Mouse (Mus musculus) T-helper 17 cell (primary cell): Measurements from ENCODE around the gene Fry.

ENCODE experiments used
- in situ Hi-C, 2 experiments: fragments of 300-600 bp; cut with MboI, MseI; formaldehyde crosslinking; loops; 1 replicate in 1 of 2; 2 replicates in 1 of 2; pipeline ENCODE4 v1.15.1; 2025; ENCODE audit warnings: high pct_unique_total_duplicates in 2 of 2

Fry gene

DNA sequence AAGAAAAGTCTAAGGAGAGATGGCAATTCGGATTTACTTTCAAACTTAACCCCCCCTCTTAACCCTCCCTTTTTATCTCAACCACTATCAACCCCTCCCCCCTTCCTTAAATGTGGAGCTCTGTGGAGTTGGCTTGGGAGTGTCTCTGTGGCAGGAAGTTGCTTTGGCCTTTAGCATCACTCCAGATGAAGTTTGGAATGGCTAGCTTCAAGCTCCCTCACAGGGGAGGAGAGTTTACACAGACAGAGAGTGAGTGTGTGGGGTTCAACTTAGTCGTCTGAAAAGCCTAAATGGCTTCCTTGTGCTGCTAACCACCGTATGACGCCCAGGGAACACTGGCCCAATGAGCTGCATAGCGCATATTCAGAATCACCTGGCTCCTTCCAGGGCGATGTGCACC, 145.2 kb downstream of the Fry start:
- in situ Hi-C loops = no loop called here

DNA sequence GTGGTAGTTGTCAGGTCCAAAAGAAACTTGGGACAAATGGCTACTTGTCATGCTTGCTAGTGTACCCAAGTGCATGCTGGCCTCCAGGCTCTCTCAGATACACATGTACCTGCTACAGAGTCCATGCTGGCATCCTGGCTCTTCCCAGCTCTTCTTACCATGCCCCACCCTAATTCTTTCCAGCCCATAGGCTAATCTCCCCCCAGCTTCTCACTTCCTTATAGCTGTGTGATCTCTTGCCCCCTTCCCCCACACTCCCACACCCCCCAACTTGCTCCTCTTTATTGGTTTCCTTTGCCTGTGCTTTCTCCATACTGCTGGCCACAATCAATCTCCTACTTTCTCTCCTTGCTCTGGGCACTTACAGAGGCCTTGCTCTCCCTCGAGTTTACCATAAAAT, 146.6 kb downstream of the Fry start:
- in situ Hi-C loops = no loop called here

DNA sequence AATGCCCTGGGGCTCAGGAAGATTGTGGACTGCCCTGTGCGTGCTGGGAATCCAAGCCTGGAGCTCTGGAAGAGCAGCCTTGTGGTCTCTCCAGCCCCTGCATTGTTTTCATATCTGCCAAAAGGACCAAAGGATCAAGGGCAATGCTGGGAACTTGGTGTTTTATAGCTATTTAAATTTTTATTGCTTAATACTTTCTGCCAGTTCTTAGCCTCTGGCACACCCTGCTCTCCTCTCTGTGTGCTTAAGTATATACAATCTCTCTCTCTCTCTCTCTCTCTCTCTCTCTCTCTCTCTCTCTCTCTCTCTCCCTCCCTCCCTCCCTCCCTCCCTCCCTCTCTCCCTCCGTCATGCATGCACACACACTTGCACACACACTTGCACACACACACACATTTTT, 147.5 kb downstream of the Fry start:
- in situ Hi-C loops = no loop called here

DNA sequence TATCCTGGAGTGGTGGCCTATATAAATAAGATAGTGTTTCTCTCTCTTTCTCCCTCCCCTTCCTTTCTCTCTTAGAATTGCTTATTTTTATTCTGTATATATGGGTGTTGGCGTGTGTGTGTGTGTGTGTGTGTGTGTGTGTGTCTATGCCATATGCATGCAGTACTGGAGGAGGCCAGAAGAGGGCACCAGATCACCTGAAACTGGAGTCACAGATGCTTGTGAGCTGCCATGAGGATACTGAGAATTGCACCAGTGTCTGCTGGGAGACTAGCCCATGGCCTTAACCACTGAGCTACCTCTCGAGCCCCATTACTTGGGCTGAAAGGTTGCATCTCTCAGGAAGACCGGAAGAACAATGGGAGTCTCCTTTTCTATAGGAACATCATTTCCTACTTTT, 149.8 kb downstream of the Fry start:
- in situ Hi-C loops = no loop called here

DNA sequence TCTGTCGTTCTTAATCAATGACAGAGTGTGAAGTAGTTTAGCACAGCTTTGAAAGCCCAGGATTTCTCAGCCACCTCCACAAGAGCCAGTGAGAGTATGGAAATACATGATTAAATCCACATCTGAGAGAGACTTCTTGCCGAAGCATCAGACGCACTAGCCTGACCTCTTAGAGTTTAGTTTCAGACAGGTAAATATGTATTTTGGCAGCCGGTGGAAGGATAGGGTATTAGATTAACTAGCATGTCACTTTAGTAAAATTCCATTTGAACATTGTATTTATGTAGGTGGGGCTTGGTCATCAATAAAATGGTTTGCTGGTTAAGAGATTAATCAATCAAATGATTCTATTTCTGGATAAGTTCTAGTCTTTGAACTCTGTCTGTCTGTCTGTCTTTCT, 152.0 kb downstream of the Fry start:
- in situ Hi-C loops = no loop called here

DNA sequence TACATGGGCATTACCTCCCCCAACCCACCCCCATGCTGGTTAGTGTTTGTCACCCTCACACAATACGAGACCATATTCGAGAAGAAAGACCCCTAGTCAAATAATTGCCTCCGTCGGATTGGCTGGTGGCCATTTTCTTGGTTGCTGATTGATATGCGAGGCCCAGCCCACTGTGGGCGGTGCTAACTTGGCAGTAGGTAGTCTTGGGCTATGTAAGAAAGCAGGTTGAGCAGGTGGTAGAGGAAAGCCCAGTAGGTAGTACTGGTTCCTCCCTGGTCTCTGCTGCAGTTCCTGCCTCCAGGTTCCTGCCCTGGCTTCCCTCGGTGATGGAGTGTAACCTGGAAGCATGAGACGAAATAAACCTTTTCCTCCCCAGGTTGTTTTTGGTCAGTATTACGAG, 153.7 kb downstream of the Fry start:
- in situ Hi-C loops = no loop called here

DNA sequence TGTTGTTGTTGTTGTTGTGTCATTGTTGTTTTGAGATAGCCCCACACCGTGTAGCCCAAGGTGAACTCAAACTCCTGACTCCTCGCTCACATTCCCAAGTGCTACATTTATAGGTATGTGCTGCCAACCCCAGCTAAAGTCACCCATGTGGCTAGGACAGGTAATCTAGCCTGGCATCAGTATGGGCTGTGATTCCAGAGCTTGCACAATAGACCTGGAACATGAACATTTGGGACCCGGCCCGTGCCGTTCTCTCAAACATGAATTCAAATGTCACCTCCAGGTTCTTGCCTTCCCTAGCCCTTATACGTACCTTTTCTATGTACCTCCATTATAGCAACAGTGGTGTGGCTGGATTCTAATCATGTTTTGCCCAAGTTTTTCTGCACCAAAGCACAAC, 156.9 kb downstream of the Fry start:
- in situ Hi-C loops = no loop called here

DNA sequence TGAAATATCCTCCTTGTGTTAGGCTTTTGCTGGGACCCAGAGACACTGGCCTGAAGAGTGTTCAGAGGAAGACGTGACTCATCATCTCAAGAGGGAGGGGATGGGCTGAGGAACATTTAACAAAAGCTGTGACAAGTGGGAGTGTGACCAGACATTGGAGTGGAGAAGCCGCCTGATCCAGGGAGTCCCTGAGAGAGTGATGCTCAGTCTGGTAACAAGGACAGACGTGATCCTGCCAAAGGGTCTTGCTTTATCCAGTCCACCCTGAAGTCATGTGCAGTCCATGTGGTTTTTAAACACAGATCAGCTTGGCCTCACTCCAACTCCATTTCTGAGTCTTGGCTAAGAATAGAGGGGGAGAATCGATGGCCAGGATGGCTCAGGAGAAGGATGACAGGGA, 158.2 kb downstream of the Fry start:
- in situ Hi-C loops = no loop called here

DNA sequence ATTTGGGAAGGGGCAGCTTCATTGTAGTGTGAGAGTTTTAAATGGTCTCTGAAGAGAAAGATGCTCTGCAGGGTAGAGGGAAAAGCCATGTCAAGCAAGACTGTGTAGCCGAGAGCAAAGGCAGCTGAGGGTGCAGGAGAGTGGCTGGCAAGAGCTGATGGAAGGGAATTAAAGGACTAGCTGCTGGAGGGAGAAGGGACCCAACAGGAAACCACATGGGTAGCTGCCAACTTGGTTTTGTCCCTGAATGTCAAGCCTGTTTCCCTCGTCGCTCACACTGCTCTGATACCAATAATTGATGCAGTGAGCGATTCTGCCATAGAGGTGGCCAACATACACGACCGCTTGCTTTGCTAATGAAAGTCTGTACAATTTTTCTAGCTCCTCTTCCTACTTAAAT, 160.9 kb downstream of the Fry start:
- in situ Hi-C loops = no loop called here

DNA sequence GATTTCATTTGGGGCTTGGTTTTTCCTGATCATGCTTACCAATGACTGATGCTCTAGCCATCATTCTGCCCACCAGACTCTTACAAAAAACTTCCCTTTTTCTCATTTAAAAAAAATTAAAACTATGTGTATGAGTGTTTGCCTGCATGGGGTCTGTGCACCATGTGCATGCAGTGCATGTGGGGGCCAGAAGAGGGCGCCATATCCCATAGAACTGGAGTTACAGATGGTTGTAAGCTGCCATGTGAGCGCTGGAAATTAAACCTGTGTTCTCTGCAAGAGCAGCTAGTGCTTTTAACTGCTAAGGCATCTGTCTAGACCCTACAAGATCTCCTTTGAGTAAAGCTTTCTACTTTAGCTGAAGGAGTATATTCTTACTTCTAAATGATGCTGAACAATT, 162.6 kb downstream of the Fry start:
- in situ Hi-C loops = no loop called here

DNA sequence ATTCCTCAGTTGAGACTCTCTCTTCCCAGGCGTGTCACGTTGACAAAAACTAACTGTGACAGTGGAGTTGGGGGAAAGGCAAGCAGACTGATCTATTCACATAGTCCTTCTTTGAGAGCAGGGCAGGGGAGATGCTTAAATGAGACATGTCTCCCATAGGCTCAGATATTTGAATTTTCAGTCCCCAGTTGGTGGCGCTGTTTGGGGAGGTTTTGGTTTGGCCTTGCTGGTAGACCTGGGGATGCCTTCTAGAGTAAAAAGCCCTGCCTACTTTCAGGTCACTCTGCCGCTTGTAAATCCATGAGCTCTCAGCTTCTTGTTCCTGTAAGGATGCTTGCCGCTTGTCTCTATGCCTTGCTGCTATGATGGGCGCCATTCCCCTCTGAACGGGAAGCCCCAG, 163.6 kb downstream of the Fry start:
- in situ Hi-C loops = no loop called here

DNA sequence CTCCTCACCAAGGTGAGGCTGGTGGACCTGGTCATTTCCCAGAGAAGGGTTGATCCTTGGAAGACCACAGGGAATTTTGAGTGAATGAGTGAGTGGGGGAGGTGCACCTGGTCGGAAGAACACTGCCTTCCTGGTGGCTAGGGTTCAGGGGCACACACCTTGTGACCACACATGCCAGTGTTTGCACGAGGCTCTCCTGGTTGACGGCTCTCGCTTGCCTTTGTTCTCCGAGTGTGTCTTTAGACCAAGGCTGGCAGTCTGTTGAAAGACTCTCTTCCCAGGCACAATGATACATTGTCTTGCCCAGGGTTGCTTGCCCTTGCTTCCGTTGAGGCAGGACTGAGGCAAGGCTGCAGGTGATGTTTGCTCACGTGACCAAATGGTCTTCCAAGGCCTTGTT, 169.5 kb downstream of the Fry start:
- in situ Hi-C loops = no loop called here

DNA sequence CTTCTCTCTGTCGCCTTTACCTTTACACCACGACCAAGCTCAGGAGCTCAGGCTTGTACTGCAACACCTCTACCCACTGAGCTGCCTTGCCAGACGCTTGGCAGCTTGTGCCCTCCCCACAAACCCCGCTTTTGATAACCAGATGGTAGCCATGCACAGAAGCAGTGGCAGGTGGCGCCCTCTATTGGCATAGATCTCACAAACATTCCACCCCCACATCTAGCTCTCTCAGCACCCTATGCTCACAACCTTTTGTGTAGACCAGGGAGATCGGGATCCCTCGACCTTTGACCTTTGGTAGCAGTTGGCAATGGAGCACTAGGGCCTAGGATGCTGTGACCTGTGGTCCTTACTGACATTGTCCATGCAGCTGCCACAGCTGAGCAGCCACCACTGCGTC, 171.2 kb downstream of the Fry start:
- in situ Hi-C loops = no loop called here

DNA sequence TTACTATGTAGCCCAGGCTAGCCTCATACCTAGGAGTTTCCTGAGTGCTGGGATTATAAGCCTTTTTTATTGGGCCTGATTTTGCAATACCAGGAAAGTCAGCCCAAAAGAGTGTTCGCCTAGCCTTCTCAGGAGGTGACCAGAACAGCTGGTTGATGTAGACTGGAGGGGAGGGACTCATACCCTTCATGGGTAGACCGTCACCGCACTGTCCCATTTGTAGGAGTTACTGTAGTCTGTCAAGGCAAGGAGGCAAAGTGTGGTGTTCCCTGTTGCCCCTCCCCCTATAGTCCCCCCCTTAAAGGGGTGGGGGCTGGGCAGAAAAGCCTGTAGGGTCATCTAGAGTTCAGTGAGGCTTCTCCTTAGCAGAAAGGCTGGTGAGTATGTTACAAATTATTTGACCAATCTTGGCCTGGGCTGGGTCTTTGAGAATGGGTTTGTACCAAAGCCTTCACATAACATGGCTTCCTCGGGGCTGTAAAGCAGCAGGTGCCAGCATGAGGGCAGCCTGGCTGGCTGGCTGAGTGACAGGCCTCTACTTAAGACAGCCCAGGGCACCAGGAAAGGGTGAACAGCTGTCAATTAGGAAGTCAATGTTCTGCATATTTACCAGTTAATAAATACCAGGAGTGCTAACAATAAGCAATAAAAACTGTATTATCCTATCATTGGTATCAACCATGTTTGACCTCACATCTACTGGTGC, 172.2 kb downstream of the Fry start:
- in situ Hi-C loops = no loop called here

DNA sequence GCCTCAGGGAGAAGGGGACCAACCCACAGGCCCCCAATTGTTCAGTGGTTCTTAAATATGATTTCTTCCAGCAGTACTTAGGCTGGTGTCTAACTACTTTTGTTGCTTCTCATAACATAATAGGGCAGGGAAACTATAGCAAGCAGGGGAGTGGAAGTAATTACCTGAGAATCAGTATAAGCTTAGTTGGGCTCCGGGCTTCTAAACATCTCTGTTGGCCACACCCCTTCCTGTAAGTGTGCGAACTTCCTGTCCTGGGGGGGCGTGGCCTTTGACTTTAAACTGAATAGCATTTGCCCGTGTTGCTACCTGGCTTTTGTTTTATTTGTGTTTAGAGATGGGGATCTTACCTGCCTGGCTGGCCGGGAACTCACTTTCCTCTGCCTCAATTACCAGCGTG, 172.8 kb downstream of the Fry start:
- in situ Hi-C loops = no loop called here

DNA sequence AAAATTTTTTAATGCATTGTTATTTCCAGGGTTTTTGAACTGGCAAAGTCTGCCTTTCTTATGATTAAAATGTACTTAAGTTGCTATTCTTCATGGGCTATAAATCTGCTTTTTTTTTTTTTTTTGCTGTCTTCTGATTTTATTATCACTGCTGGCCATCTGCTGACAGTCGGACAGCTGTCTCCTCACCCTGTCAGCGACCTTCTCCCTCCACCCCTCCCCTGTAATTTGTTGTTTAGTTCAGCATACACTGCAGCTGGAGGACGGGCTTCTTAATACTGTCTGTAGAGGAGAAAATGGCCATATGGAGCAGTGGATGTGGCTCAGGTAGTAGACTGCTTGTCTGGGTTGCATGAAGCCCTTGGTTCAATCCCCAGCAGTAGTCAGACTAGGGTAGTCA, 173.7 kb downstream of the Fry start:
- in situ Hi-C loops = no loop called here

DNA sequence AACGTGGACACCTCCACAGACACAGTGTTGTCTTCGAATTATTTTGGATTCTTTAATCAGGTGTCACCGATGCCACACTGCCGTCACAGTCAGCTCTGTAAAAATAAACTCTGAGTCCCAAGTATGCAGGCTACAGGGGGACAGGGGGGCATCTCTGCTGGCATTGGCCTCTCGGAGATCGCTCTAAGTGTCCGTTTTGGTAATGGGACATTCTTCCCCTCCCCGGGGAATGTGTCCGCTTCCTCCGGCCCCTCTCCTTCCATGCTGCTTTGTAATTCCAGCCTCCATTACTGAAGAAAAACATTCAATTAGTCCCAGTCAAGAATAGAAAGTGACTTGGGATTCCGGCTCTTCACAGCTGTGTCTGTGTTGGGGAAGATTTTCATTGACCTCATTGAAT, 175.9 kb downstream of the Fry start:
- in situ Hi-C loops = no loop called here

DNA sequence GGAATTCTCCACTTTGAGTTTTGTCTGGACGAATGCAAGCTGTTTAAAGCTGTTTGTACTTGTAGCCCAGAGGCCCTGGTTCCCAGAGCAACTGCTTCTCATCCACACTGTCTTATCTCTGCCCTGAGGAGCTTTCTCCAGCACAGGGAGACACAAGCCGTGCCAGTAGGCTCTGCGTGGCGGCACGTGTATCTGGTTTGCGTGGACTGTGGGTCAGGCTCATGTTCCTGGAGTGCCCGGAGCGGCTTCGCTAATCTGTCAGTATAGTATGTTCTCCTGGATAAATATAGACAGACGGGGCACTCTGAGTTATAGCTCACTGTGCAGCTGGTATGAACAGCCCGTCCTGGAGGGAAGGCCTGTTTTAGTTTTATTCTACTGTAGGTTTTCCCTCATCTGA, 176.7 kb downstream of the Fry start:
- in situ Hi-C loops = no loop called here

DNA sequence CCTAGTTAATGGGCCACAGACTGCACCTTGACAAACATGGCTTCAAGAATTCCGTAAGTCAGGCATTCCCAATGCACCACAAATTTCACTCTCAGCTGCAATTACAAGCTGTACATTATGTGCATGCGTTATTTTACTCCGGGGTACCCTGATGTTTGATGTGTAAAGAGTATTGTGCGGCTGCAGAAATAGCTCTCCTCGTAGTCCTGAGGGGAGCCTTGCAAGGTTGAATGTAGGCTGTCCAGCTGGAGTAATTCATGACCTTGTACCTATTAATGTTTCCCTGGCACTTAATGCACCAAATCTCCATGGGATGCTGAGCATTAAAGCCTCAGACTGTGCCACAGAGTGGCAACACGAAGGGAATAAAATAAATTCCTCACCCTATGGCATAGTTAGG, 180.5 kb downstream of the Fry start:
- in situ Hi-C loops = no loop called here

DNA sequence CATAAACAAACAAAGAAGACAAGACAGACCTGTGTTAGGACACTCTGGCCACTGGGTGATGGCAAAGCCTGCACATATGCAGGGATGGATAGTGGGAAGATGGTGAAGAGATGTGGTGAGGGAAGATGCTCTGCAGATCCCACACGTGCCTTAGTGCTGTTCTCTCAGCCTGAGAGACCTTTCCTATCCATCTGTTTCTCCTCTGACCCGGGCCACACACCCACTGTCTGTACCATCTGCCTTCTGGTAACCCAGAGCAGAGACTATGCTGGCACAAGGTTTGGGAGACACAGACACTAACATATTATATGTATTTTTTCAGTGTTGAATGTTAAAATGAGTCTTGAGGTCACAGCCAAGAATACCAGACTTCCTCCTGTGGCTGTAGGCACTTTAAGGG, 183.7 kb downstream of the Fry start:
- in situ Hi-C loops = no loop called here

DNA sequence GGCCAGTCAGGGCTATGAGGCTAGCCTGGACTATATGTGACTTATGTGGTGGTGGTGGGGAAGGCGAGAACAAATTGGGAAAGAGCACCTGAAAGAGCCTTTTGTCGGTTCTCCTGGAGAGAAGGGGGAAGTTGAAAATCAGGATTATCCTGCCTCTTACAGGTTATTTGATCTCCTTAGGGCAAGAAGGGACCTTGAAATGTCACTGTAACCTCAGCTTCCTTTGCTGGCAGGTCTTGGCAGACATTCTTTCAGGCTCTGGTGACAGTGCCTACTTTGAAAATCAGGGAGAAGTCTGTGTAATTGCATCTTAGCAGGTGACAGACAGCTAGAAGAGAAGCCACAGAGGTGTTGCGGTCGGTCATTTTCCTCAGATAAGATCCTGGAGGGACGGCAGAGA, 184.6 kb downstream of the Fry start:
- in situ Hi-C loops = no loop called here

DNA sequence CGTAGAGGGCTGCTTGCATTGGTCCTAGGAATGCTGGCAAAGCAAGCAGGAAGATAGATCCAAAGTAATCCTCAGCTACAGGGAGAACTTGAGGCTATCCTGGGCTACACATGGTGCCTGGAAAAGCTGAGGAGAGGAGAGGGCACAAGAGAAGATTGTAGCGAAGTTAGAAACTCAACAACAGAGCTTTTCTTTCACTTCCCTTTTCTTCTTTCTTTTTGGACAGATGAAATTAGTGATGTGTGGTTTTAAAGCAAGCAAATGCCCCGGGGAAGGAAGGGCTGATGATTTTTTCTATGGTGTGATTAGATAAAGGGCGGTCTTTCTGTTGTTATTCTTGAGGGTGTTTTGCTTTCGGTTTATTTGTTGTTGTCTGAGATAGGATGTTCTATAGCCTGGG, 188.1 kb downstream of the Fry start:
- in situ Hi-C loops = no loop called here

DNA sequence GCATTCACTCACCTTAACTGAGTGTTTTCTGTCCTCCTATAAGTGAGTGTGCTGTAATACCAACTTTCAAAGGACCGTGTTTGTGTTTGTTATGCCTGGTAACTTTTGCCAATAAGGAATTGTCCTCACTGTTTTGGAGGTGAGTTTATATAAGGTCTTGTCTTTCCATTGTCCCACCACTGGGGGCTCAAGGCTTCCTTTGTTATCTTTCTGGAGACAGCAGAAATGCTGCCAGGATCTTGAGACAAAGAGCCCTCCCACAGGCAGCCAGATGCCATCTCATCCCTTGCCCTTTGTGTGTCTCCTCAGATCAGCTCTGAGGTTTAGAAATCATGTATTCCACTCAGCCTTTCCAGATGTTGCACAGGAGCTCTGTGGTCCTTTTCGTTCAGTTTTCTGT, 194.8 kb downstream of the Fry start:
- in situ Hi-C loops = no loop called here

DNA sequence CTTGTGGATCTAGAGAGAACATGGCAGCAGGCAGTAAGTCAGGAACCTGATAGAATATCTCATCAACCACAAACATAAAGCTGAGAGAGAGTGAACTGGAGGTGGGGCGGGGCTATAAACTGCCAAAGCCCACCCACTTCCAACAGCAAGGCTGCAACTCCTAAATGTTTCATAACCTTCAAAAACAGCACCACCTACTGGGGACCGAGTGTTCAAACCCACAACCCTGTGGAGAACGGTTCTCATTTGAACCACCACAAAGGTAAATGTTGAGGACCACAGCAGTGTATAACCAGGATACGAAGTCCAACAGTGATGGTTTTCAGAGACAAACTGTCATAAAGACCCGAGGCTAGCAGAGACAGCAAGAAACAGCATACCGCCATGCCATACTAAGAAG, 196.1 kb downstream of the Fry start:
- in situ Hi-C loops = no loop called here
